In genomic region chr6:28490612-28491011, GRCm38 (mm10) we compare ENCODE assay signal across 20 mouse cellular contexts. TPM values are rescaled to one million over a fixed set of nuclear protein-coding genes. Genes with fewer than 3 reads are reported as not detected.
"Had no signal": no experiment of that assay in that cellular context is flagged by ENCODE, and none has a peak within 500 bp of the region (broad histone marks: within the 10 kb centered on the region; RNA-seq: fewer than 3 reads in every experiment).

No protein-coding gene starts in this region.

- H3K4me2 ChIP-seq: intestine, embryonic 15.5 days; limb, embryonic 13.5 days; lung, embryonic 14.5 days; midbrain, embryonic 11.5 days; midbrain, embryonic 15.5 days; neural tube, embryonic 12.5 days had no signal

- H3K9me3 ChIP-seq: intestine, embryonic 15.5 days; limb, embryonic 13.5 days; midbrain, embryonic 15.5 days; neural tube, embryonic 12.5 days had no signal

- ATAC-seq: intestine, embryonic 15.5 days; midbrain, embryonic 15.5 days had no signal

- H3K27ac ChIP-seq: intestine, embryonic 15.5 days; limb, embryonic 13.5 days; midbrain, embryonic 15.5 days; neural tube, embryonic 12.5 days had no signal

- H3K9ac ChIP-seq: intestine, embryonic 15.5 days; limb, embryonic 13.5 days; lung, embryonic 14.5 days; midbrain, embryonic 15.5 days; neural tube, embryonic 12.5 days had no signal

- H3K4me3 ChIP-seq: intestine, embryonic 15.5 days; limb, embryonic 13.5 days; midbrain, embryonic 15.5 days; neural tube, embryonic 12.5 days had no signal

- H3K27me3 ChIP-seq: intestine, embryonic 15.5 days; limb, embryonic 13.5 days; midbrain, embryonic 15.5 days; neural tube, embryonic 12.5 days had no signal

- H3K4me1 ChIP-seq: midbrain, embryonic 15.5 days; neural tube, embryonic 12.5 days had no signal

- DNase-seq: kidney, adult 18-20 months; kidney, postnatal 25 days; left cerebral cortex, postnatal 4 days; lung, postnatal 10 days; lung, postnatal 4 days had no signal

RNA-seq across cellular contexts. Expression of gene Pax4, which starts 41.5 kb away (rescaled TPM):
- total RNA-seq: layer of hippocampus, adult 18-20 months; layer of hippocampus, postnatal 10 days; left cerebral cortex, postnatal 10 days; left cerebral cortex, postnatal 4 days; liver, adult 2 months; monocyte, adult 5-6 weeks; neutrophil, adult 5-6 weeks had no signal
- polyA plus RNA-seq: kidney, embryonic 14.5 days; limb, embryonic 13.5 days; liver, adult 2 months; liver, embryonic 16.5 days; lung, embryonic 14.5 days; midbrain, embryonic 11.5 days; midbrain, embryonic 15.5 days; neural tube, embryonic 12.5 days; spleen, adult 2 months had no signal
